Mouse (Mus musculus): Measurements from ENCODE around the gene Chst4. TPM values are rescaled to one million over a fixed set of nuclear protein-coding genes. Genes with fewer than 3 reads are reported as not detected.

Chst4 gene
- polyA plus RNA-seq, 1 experiment from 2014 or later = not detected

DNA sequence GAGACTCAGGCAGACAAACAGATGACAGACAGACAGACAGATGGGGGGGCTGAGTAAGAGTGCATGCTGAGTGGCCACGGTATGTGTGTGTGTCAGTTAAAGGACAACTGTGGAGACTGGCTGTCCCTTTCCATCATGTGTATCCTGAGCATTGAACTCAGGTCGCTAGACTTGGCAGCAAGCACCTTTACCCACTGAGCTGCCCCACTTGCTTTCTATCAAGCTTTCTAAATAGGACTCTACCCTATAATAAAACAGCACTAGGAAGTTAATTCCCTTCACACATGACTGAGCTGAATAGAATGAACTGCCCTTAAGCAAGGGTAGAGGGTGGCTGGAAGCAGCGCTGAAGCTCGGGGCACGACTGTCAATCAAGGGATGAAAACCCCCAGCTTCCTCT lies 47.4 kb downstream of the Chst4 start:
- Histone ChIP-seq H3K9me3 (ENCODE audit: low read depth, low read length) (no peaks in the 10 kb centered on the region), H3K4me1 (ENCODE audit: insufficient read depth) (no peaks in the 10 kb centered on the region), H3K36me3 (ENCODE audit: insufficient read depth) (no peaks in the 10 kb centered on the region), H3K27me3 (ENCODE audit: insufficient read depth, low read length) (no peaks in the 10 kb centered on the region), H3K4me2 (no peak overlapping the region), H3K4me3 (ENCODE audit: low read depth, low read length) (no peak overlapping the region), H3K9ac (no peak overlapping the region), H3K27ac (ENCODE audit: low read depth) (no peak overlapping the region)
- TF ChIP-seq CTCF (IDR thresholded peaks at IDR 0.05; ENCODE audit: low read depth) = no peak
- 75% methylated on average over 5 of the region's 5 CpGs for WGBS
- ATAC-seq (ENCODE audit: insufficient read depth) = no peak
- DNase-seq = no peak

DNA sequence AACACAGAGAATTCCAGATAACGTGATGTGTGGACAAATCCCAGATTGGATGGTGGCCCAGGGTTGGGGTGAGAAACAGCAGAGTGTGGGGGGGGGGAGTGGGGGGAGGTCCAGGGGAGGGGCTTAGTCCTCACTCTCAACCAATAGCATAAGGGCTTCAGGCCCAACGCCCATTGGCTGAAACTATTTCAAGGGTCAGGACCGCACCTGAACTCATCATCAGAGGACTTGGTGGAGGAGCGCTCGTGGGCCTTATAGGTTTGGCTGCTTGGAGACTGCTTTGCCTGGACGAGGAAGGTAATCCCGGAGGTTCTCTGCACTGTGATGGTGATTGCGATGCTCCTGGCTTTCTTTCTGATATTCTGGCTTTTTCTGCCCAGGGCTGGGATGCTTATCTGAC lies 49.3 kb downstream of the Chst4 start, which contains the start of gene Tat:
TSS of gene Tat (plus strand) at position 214 of the 400 bp plus-strand sequence.
- Histone ChIP-seq H3K27ac (ENCODE audit: low read depth) (no peak within 1 kb of the TSS), H3K4me2 (no peak within 1 kb of the TSS), H3K4me1 (ENCODE audit: insufficient read depth) (no peaks in the 10 kb centered on the region), H3K36me3 (ENCODE audit: insufficient read depth) (no peaks in the 10 kb centered on the region), H3K9ac (no peak within 1 kb of the TSS), H3K9me3 (ENCODE audit: low read depth, low read length) (no peaks in the 10 kb centered on the region), H3K27me3 (ENCODE audit: insufficient read depth, low read length) (no peaks in the 10 kb centered on the region), H3K4me3 (ENCODE audit: low read depth, low read length) (no peak within 1 kb of the TSS)
- WGBS = 76% methylated on average over 8 of the region's 8 CpGs
- TF ChIP-seq CTCF (IDR thresholded peaks at IDR 0.05; ENCODE audit: low read depth) = no peak
- DNase-seq = no peak
- no peak for ATAC-seq (ENCODE audit: insufficient read depth)

DNA sequence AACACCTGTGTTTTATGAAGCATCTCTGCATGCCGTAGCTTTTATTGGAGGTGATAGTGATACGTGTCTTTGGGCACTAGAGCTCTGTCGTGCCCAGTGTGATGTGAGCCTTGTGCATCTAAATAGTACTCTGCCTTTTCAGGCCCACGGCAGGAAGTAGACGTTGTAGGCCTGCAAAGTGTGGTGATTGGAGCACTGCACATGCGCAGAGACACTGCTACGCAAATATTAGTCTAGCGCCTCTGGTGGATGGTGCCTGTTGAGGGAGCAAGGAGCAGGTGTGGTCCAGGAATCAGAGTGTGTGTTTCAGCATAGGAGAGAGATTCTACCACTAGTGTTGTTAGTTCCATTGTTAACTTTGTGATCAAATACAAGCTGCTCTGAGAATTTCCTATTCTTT lies 50.4 kb downstream of the Chst4 start:
- no peak for TF ChIP-seq CTCF (IDR thresholded peaks at IDR 0.05; ENCODE audit: low read depth)
- ATAC-seq (ENCODE audit: insufficient read depth) (no peak), DNase-seq (no peak)
- no peak overlapping the region for H3K4me2 ChIP-seq
- H3K27ac ChIP-seq (ENCODE audit: low read depth) = no peak overlapping the region
- no peaks in the 10 kb centered on the region for H3K36me3 ChIP-seq (ENCODE audit: insufficient read depth)
- H3K9ac ChIP-seq = no peak overlapping the region
- H3K4me3 ChIP-seq (ENCODE audit: low read depth, low read length) = no peak overlapping the region
- no peaks in the 10 kb centered on the region for H3K27me3 ChIP-seq (ENCODE audit: insufficient read depth, low read length)
- no peaks in the 10 kb centered on the region for H3K4me1 ChIP-seq (ENCODE audit: insufficient read depth)
- H3K9me3 ChIP-seq (ENCODE audit: low read depth, low read length) = no peaks in the 10 kb centered on the region
- WGBS = 83% methylated on average over 8 of the region's 8 CpGs

DNA sequence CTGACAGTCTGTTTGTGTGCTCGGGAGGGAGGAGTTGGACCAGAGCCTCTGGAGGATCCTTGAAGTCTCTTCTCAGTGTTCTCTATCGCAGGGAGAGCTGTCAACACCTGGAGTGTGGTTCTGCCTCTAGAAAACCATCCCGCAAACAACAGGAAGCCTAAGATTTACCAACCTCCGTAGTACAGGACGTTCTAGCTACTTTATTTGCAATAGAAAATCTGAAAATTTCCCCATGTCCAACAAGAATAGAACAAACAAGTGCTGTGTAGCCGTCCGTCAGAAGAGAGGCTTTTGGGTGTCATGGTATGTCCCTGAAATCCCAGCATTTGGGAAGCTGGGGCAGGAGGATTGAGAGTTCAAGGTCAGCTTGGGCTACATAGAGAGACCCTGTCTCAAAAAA lies 51.8 kb downstream of the Chst4 start:
- Histone ChIP-seq H3K4me1 (ENCODE audit: insufficient read depth) (no peaks in the 10 kb centered on the region), H3K4me3 (ENCODE audit: low read depth, low read length) (no peak overlapping the region), H3K9ac (no peak overlapping the region), H3K9me3 (ENCODE audit: low read depth, low read length) (no peaks in the 10 kb centered on the region), H3K4me2 (no peak overlapping the region), H3K36me3 (ENCODE audit: insufficient read depth) (no peaks in the 10 kb centered on the region), H3K27ac (ENCODE audit: low read depth) (no peak overlapping the region), H3K27me3 (ENCODE audit: insufficient read depth, low read length) (no peaks in the 10 kb centered on the region)
- no peak for DNase-seq
- no peak for TF ChIP-seq CTCF (IDR thresholded peaks at IDR 0.05; ENCODE audit: low read depth)
- WGBS = 63% methylated on average over 7 of the region's 7 CpGs
- no peak for ATAC-seq (ENCODE audit: insufficient read depth)

DNA sequence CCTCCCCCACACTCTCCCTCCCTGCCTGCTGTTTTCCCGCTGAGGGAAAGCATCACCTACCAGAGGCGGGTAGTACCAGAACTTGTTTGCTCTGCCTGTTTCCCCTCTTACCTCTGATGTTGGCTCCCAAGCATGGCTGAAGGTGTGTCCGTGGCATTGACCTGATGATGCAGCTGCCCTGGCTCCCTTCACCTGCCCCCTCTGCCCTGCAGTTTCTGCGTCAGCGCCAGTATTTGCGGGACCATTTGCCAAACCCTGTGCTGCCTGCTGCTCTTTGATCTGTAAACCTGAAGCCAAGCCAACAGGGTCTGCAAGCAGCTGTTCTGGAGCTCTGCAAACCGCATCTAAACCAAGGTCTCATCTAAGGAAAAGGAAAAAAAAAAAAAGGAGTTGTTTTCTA lies 53.2 kb downstream of the Chst4 start:
- Histone ChIP-seq H3K27ac (ENCODE audit: low read depth) (no peak overlapping the region), H3K9me3 (ENCODE audit: low read depth, low read length) (no peaks in the 10 kb centered on the region), H3K36me3 (ENCODE audit: insufficient read depth) (no peaks in the 10 kb centered on the region), H3K4me3 (ENCODE audit: low read depth, low read length) (no peak overlapping the region), H3K9ac (no peak overlapping the region), H3K27me3 (ENCODE audit: insufficient read depth, low read length) (no peaks in the 10 kb centered on the region), H3K4me2 (no peak overlapping the region), H3K4me1 (ENCODE audit: insufficient read depth) (no peaks in the 10 kb centered on the region)
- 45% methylated on average over 7 of the region's 7 CpGs for WGBS
- no peak for TF ChIP-seq CTCF (IDR thresholded peaks at IDR 0.05; ENCODE audit: low read depth)
- ATAC-seq (ENCODE audit: insufficient read depth) (no peak), DNase-seq (no peak)

DNA sequence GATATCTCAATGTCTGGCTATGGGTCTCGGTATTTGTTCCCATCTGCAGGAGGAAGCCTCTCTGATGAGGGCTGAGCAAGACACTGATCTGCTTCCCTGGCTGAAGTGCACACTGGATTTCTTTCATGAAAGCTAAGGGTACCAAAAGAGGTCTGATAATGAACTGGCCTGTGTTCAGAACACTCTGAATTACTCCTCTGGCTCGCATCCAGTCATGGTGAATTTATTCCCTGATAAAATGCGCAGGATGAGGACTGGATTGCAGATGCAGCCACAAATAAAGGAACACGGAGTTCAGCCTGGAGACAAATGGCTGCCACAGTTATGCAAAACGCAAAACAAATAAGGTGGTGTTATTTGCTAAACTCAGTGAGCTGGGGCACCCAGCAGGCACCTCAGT lies 55.6 kb downstream of the Chst4 start:
- ATAC-seq (ENCODE audit: insufficient read depth) = no peak

DNA sequence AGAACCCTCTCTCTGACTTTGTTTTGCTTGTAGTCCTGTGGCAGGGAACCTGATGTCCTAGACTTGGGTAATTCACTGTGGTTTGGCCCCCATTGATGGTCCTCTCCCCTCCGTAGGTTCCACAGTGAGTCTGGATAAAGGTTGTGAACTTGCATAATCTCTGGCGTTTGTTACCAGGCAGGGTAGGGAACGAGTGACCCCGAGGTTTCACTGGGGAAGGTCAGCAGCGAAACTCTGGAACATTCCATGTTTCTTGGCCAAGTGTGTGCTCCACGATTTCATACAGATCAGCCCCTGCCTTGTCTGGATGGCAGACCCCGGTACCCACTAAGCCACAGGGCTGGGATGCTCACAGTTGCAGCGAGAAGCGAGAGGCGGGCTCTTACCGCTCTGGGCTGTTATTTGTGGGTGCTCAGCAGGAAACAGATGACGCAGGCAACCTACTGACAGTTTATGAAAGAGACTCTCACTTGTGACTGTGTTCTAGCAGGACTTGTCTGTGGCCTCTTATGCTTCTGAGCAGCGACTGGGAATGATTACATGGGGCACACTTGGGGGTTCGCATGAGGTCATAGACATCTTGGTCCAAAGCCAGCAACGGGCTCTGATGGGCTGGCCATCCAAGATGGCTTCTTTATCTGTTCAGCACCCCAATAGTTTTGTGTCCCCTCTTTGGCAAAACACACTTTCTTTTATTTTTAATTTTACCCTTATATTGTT lies 57.0 kb downstream of the Chst4 start:
- no peak overlapping the region for H3K4me3 ChIP-seq (ENCODE audit: low read depth, low read length)
- no peak for DNase-seq
- no peak for ATAC-seq (ENCODE audit: insufficient read depth)
- TF ChIP-seq CTCF (IDR thresholded peaks at IDR 0.05; ENCODE audit: low read depth) = no peak
- WGBS = 69% methylated on average over 15 of the region's 15 CpGs
- H3K4me2 ChIP-seq = no peak overlapping the region
- H3K36me3 ChIP-seq (ENCODE audit: insufficient read depth) = no peaks in the 10 kb centered on the region
- no peak overlapping the region for H3K9ac ChIP-seq
- no peaks in the 10 kb centered on the region for H3K27me3 ChIP-seq (ENCODE audit: insufficient read depth, low read length)
- no peak overlapping the region for H3K27ac ChIP-seq (ENCODE audit: low read depth)
- no peaks in the 10 kb centered on the region for H3K4me1 ChIP-seq (ENCODE audit: insufficient read depth)
- no peaks in the 10 kb centered on the region for H3K9me3 ChIP-seq (ENCODE audit: low read depth, low read length)

More for the DNA sequence above, 55.6 kb downstream of the Chst4 start:
- Histone ChIP-seq H3K4me1 (ENCODE audit: insufficient read depth) (no peaks in the 10 kb centered on the region), H3K27me3 (ENCODE audit: insufficient read depth, low read length) (no peaks in the 10 kb centered on the region), H3K9me3 (ENCODE audit: low read depth, low read length) (no peaks in the 10 kb centered on the region), H3K4me2 (no peak overlapping the region), H3K36me3 (ENCODE audit: insufficient read depth) (no peaks in the 10 kb centered on the region), H3K9ac (no peak overlapping the region), H3K4me3 (ENCODE audit: low read depth, low read length) (no peak overlapping the region), H3K27ac (ENCODE audit: low read depth) (no peak overlapping the region)
- DNase-seq = peak; percentile 46
- 24% methylated on average over 5 of the region's 5 CpGs for WGBS
- TF ChIP-seq CTCF (IDR thresholded peaks at IDR 0.05; ENCODE audit: low read depth) = no peak

Data from lung, embryonic 14.5 days (tissue).